Mouse (Mus musculus) T-helper 2 cell (primary cell): ENCODE measurements around the gene Slc35a5.

Experiments
- in situ Hi-C: fragments of 300-600 bp; cut with MboI, MseI; formaldehyde crosslinking; loops from one replicate; pipeline ENCODE4 v1.15.1; 2025; ENCODE audit warnings: high pct_unique_total_duplicates

Slc35a5 gene

GRCm38 (mm10) chr16:45158522-45159388 lies at the start of gene Slc35a5, which contains the start of gene Atg3:
Gene Slc35a5, minus strand, starts transcription at chr16:45158706.
Gene Atg3, plus strand, starts transcription at chr16:45158785.
- in situ Hi-C loops, result no loop called here

DNA sequence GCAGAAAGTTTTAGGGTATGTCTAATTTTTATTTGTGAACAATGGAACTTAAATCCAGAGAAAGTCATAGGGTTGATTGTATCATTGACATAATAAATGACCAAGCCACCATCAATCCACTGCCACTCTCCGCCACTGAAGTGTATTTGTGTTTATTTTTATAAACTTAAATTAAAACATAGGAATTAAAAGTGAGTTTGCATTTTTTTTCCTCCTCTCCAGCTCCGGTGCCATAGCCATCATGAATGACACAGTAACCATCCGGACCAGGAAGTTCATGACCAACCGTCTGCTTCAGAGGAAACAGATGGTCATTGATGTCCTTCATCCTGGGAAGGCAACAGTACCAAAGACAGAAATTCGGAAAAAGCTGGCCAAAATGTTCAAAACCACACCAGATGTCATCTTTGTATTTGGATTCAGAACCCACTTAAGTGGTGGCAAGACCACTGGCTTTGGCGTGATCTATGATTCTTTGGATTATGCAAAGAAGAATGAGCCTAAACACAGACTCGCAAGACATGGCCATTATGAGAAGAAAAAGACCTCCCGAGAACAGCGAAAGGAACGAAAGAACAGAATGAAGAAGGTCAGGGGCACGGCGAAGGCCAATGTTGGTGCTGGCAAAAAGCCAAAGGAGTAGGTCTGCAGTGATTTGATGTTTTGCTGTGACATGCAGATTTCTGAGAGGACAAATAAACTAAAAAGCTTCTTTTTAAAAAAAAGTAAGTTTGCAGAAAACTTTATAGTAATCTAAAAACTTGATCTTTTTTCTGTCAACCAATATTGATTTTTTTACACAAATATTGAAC lies 46.6 kb upstream of the Slc35a5 start:
- in situ Hi-C loops, result loop anchor here (25.0 kb wide), 1 partner anchor 432 kb away; no protein-coding TSS in a partner anchor

DNA sequence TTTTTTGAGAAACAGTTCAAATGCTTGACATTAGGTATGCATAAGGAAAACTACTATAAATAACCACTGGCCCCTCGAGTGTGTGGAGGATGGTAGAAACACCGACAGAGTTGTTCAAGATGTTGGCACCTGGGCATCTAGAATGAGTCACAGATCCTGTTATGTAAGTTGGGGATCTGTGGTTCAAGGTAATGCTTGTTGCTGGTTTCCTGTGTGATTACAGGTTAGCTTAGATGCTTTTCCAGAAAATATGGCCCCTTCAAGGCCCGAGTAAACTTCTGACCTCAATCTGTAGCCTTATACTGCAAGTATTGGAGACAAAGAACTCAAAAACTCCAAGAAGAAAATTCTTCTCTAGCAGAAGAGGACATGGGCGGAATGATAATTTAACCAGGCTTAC lies 45.9 kb upstream of the Slc35a5 start:
- in situ Hi-C loops, result loop anchor here (25.0 kb wide), 1 partner anchor 433 kb away; no protein-coding TSS in a partner anchor

DNA sequence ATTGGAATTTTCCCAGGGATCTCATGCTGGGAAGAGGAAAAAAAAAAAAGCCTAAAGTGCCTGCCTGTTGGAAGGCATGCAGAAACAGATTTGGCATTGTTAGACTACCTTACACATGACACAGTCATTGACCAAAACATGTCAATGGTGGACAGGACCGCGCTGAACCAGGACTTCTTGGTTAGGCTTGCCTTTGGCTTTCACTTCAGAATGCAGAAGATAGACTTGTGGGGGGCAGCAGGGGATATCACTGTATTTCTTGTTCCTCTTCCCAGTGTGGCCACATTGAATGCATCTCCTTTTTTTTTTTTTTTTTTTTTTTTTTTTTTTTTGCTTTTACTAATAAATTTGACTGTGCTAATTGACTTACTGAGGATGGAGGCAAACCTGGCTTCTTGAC lies 42.9 kb upstream of the Slc35a5 start:
- in situ Hi-C loops, result loop anchor here (25.0 kb wide), 1 partner anchor 436 kb away; no protein-coding TSS in a partner anchor

- in situ Hi-C loops, result loop anchor here (10.0 kb wide), 1 partner anchor 68 kb away; no protein-coding TSS in a partner anchor
Measured at GRCm38 (mm10) chr16:45196816-45197215, 38.3 kb upstream of the Slc35a5 start.

- in situ Hi-C loops, result loop anchor here (10.0 kb wide), 1 partner anchor 72 kb away; no protein-coding TSS in a partner anchor
Measured at GRCm38 (mm10) chr16:45192613-45193012, 34.1 kb upstream of the Slc35a5 start.

DNA sequence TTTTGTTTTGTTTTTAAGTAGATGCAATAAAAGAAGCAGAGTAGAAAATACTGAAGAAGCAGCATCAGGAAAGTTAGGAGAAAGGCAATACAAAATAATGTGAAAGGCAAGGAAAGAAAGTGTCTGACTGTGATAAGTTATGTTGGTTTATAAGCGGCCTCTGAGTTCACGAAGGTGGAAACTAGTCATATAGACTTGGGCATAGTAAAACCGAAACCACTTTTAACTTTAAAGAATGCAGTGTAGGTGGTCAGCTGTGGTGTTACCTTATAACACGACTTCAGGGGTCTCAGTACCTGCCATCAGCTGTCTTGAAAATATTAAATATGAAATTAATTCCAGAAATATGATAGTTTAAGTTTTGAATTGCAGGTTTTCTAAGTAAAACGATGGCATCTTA lies 23.3 kb upstream of the Slc35a5 start:
- in situ Hi-C loops, result no loop called here

DNA sequence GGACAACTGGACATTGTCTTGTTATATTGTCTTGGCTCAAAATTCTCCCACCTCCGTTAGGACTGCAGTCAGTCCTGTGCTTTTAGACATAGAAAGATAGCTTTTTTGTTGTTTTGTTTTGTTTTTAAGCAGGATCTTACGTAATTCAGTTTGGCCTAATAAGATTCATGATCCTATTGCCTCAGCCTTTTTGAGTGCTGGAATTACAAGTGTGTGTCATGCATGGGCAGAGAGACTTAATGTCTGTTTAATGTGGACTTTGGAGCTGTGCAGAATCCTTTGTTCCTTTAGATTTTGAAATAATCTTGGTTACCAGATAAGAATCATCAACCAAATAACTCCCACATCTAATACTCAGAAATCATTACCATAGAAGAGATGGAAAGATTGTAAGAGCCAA lies 20.0 kb upstream of the Slc35a5 start:
- in situ Hi-C loops, result no loop called here

DNA sequence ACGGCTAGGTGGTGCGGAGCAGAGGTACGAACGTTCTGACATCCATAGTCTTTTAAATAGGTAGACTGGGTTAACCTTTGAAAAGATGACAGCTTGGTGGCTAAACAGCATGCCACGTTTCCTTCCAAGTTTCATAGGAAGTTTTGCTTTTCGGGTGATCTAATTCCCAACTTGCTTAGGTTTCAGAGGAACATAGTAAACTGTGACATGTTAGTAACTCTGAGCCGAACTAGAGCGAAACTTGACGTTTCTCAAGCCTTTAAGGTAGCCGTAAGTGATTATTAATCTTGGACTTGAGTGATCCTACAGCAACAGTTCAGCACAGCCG lies 847 bp upstream of the Slc35a5 start:
- in situ Hi-C loops, result no loop called here

- in situ Hi-C loops, result no loop called here
Measured at GRCm38 (mm10) chr16:45158136-45158521, 377 bp downstream of the Slc35a5 start.

GRCm38 (mm10) chr16:45154741-45155250 lies 3.7 kb downstream of the Slc35a5 start:
- in situ Hi-C loops, result no loop called here

DNA sequence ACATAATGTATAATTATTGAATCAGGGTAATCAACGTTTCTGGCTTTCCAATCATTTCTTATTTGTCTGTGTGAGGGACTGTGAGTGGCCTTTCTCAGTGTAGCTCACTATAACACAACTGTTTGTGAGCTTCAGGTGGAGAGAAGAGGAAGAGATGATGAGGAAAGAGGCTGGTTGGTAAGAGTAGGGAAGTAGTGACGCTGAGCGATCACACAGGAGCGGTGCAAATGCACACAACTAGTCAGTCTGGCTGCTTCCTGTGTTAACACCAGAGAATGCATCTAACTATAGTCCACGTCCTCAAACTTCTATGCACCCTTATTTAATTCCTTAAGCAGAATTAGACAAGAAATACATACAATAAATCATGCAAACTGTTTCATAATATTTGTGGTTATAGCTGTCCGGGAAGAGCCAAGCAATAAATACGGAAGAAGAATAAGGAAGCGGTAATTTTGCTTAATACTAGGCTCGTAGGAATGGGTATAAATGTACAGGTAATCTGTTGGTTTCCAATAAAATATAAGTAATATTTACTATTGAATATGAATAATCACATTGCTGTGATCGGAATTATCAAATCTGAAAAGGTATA lies 9.9 kb downstream of the Slc35a5 start:
- in situ Hi-C loops, result no loop called here

- in situ Hi-C loops, result no loop called here
Measured at GRCm38 (mm10) chr16:45145119-45145518, 13.4 kb downstream of the Slc35a5 start.

- in situ Hi-C loops, result no loop called here
Measured at GRCm38 (mm10) chr16:45142565-45142964, 15.9 kb downstream of the Slc35a5 start.

- in situ Hi-C loops, result no loop called here
Measured at GRCm38 (mm10) chr16:45141711-45142110, 16.8 kb downstream of the Slc35a5 start.

DNA sequence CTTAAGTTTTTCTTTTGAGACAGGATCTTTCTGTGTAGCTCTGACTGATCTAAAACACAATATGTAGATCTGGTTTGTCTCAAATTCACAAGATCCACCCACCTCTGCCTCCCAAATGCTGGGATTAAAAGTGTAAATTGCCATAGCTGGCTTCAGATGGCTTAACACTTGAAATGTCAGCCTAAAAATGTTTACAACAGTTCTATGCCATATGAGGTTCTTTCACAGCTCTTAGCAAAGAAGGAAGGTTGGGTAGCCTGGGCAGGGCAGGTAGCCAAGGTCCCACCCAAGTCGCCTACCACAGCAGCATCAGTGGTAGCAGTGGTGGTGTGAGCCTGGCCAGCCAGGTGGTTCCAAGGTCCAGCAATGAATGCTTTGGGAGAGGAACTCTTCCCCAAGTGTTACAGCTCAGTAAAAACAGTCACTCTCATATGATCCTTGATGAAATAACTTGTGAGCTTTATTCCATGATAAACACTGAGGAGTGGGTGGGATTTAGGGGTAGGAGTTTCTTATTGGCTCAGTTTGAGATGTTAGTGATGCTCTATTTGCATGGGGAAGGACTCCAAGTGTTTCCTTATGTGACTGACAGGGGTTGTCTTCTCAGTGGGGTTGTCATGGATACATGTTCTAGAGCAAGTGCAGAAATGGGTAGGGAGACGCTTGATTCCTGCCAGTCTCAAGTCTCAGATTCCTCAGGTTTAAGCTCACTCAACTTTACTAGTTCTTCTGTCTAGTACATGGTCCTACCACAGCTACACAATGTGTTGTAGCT lies 30.4 kb downstream of the Slc35a5 start:
- in situ Hi-C loops, result no loop called here

DNA sequence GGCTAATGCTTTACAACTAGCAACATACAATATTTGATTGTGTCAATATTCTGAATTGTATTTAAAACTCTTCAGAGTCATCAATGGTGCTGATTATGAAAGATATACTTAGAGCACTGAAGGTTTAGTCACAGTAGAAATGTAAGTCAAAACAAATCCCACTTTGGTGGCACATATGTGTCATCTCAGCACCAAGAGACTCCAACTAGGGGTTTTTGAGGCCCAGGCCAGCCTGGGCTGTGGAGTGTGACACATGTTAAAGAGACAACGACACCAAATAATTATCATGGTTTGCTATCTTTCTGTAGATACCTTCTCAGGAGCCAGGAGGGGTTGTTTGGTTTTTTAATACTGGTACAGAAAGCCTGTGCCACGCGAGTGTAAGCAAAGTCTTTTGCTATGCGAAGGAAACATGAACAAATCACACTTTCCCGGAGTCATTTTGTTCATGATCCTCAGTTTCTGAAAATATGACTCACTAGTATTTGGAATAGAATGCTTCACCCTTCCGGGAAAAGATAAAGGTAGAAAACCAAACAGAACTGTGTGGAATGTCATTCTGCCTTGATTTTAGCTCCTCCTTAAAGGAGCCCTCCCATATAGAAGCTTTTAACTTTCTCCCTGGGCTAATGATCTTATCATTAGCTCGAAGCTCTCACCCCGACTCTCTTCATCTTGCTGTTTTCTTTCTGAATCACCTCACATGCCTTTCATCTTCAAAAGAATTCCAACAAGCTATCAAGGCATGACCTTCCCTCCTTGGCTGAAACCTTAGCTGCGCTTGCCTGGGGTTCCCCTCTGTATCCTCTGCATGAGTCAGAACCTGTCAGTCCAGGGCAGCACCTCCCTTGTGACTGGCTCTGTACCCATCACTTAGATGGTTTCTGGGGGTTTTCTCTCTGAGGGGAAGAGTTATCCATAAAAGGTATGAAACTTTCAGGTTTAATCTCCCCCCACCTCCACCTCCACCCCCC lies 34.0 kb downstream of the Slc35a5 start:
- in situ Hi-C loops, result no loop called here

- in situ Hi-C loops, result no loop called here
Measured at GRCm38 (mm10) chr16:45122571-45122970, 35.9 kb downstream of the Slc35a5 start.

- in situ Hi-C loops, result no loop called here
Measured at GRCm38 (mm10) chr16:45120844-45121425, 37.6 kb downstream of the Slc35a5 start.
